Mouse (Mus musculus) kidney, adult 10 weeks (tissue): ENCODE data around the gene Gsta3. TPM values are rescaled to one million over a fixed set of nuclear protein-coding genes. Genes with fewer than 3 reads are reported as not detected.

Source experiments
- polyA plus RNA-seq: library from polyadenylated mRNA; stranded (reverse); fragments of 350-450 nt; fragmentation: Illumina TruSeq; extraction: RNeasy Lipid Tissue Mini Kit (QIAGEN cat#74804); gene quantifications from one replicate; pipeline ENCODE4 v1.2.3, GENCODE M21; 2014; ENCODE audit warnings: low read depth, low replicate concordance

The Gsta3 gene
- polyA plus RNA-seq: 216 TPM

DNA sequence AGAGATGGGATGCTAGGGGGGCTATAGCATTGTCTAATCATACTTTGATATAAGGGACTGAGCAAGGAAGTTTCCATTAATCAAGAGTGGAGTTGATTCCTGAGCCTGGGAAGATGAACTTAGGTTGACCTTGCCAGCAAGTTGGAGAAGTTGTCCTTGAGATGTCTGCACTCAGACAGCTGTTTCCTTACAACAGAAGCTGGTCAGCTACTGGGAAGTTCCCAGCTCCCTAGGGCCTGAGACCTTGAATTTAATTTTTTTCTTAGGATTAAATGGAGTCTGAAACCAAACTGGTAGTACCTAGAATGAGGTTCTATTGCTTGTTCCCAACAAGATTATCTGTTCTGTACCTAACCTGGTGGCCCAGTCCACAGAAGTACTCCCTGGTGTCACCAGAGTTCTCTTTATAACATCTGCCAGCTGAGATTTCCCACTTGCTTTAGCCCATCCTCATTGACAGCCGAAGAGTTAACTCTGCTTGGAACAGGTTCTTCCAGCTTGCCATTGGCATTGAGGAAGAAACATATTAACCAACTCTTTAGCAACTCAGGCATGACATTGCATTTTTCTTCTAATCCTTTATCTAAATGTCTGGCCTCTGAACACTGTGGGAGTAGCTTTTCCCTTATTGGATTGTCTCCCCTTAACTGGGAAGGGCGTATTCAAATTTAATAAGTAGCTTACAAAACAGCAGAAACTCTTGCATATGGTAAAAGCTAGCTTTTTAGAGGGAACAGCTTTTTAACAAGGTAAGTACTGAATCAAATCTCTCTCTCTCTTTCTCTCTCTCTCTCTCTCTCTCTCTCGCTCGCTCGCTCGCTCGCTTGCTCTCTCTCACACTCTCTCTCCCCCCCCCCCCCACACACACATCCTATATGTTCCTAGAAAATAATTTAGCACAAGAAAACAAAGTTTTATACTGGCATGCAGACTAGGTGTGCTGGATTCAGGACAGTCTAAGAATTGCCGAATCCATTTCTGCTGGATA, at the start of gene Gsta3:
Gene Gsta3, plus strand, starts transcription at position 679 of the 988 bp plus-strand sequence.

DNA sequence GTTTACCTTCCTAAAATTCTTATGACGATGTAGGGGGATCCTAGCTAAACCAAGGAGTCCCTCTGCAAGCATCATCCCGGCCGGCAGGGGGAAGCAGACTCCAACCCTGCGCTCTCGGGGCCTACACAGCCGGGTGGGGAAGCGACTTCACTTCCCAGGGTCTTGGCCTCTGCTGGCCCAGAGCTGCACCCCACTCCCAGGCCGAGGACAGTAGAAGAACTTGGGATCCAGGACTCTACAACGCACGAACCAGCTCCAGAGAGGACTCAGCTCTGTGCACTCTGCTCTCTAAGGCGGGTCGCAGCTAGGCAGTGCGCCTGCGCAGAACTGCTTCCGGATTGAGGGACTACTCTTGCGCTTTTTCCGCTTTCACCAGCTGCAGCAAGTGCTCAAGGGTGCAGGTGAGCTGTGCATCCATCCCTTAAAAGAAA, 21.9 kb upstream of the Gsta3 start, which contains the start of gene Tmem14a:
Gene Tmem14a, plus strand, starts transcription at position 87 of the 431 bp plus-strand sequence.

Other genes with a start within 250 kb of the Gsta3 start
- gene Tram2, start 161.4 kb upstream of the Gsta3 start, polyA plus RNA-seq: 1.8 TPM
- gene Tmem14a, start 22.0 kb upstream of the Gsta3 start, polyA plus RNA-seq: 15.6 TPM
- not detected for gene Khdc1a, start 109.1 kb downstream of the Gsta3 start, polyA plus RNA-seq
- not detected for gene Khdc1c, start 127.7 kb downstream of the Gsta3 start, polyA plus RNA-seq
- gene Khdc1b, start 143.0 kb downstream of the Gsta3 start, polyA plus RNA-seq: not detected